Mouse (Mus musculus): Measurements from ENCODE around the gene Gm4778. TPM values are rescaled to one million over a fixed set of nuclear protein-coding genes. Genes with fewer than 3 reads are reported as not detected.
"Not testable (repeated sequence)": the region's sequence is repeated elsewhere in the genome, so short reads cannot be mapped to it uniquely, and the experiment has no call there.

The Gm4778 gene
- not detected in 2 replicates for polyA plus RNA-seq (2012; ENCODE audit: insufficient read depth, low replicate concordance)

DNA sequence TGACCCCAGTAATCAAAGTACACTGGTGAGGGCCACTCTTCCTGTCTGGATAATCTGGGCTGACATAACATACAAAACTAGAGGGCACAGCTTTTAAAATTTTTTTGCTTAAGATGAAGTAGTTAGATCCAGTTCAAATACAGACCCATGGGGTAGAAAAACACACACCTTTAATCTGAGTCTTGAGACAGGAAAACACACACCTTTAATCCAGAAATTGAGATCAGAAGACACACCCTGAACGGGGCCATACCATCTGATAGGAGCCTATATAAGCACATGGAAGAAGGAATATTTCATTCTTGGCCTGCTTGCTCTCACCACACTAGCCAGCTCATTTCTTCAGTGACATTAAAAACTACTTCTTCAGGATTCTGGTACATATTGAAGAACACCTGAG is at the start of gene Gm4778:
Gene Gm4778 (plus strand): TSS at position 301 of the 400 bp plus-strand sequence.
- not testable (repeated sequence) for H3K36me3 ChIP-seq (replicated peaks; ENCODE audit: low read length); H3K27me3 ChIP-seq (replicated peaks); H3K4me1 ChIP-seq; H3K9me3 ChIP-seq; H3K4me3 ChIP-seq (replicated peaks)

DNA sequence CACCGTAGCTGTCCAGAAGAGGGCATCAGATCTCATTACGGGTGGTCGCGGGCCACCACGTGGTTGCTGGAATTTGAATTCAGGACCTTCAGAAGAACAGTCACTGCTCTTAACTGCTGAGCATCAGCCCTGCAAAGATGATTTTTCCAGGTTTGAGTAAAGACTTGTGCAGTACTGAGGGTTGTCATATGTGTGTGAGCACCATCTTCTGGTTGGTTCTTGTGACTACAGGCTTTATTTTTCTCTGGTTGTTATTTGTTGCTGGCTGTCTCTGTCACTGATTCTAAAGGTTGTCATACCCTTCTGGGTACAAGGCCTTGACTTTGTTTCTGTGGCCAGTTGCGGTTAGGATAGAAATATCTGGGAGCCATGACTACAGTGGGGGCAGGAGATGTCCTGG is 3.2 kb upstream of the Gm4778 start:
- Histone ChIP-seq H3K36me3 (replicated peaks; ENCODE audit: low read length) (no peaks in the 10 kb centered on the region), H3K4me1 (no peaks in the 10 kb centered on the region), H3K27me3 (replicated peaks) (no peaks in the 10 kb centered on the region), H3K4me3 (replicated peaks) (no peak overlapping the region), H3K9me3 (no peaks in the 10 kb centered on the region)
- no peak for TF ChIP-seq FLI1 (IDR thresholded peaks at IDR 0.05; ENCODE audit: low read length)
- TF ChIP-seq GATA1 (IDR thresholded peaks at IDR 0.05; ENCODE audit: borderline replicate concordance, low read length), result no peak

DNA sequence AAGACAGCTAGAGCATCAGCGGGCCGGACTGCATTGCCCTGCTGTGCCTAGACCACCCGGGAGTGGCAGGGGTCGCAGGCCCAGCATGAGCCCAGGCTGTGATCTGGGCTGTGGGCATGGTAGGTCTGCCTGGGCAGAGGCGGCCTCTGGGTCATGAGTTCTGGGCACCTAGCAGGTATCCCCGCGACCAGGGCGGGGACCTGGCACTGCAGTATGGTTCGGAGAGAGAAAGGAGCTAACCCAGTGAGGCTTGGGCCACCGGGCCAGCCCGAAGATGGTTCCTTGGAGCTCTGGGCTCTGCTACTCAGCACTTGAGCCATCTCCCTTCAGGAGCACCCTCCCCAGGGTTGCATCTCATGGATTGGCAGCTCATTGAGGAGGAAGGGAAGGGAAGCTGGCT is 12.2 kb downstream of the Gm4778 start:
- Histone ChIP-seq H3K36me3 (replicated peaks; ENCODE audit: low read length) (no peaks in the 10 kb centered on the region), H3K4me1 (no peaks in the 10 kb centered on the region), H3K27me3 (replicated peaks) (no peaks in the 10 kb centered on the region), H3K9me3 (peaks cover 6% of the 10 kb centered on the region; the same call in 1 of the 2 replicates), H3K4me3 (replicated peaks) (no peak overlapping the region)
- TF ChIP-seq GATA1 (IDR thresholded peaks at IDR 0.05; ENCODE audit: borderline replicate concordance, low read length), result no peak
- no peak for TF ChIP-seq FLI1 (IDR thresholded peaks at IDR 0.05; ENCODE audit: low read length)

DNA sequence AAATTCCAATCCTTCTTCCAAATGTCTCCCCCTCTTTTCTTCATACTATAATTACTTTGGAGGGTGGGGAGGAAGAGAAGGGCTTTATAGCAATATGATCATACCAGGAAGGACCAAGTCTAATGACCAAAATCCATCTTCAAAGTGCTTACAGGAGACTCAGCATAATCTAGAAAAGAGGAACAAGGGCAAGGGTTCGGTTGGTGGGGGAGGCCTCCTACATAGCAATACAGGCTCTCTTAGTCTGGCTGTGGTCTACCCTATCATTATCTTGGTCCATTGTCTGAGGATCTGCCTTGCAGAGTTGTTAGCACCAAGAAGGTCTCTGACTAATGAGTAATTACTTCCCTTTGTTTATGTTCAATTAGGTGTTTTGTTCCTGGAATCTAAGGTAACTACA is 41.6 kb downstream of the Gm4778 start:
- no peaks in the 10 kb centered on the region; the same call in 1 of the 2 replicates for H3K9me3 ChIP-seq
- no peaks in the 10 kb centered on the region for H3K36me3 ChIP-seq (replicated peaks; ENCODE audit: low read length)
- TF ChIP-seq FLI1 (IDR thresholded peaks at IDR 0.05; ENCODE audit: low read length) (no peak), GATA1 (IDR thresholded peaks at IDR 0.05; ENCODE audit: borderline replicate concordance, low read length) (no peak)
- no peaks in the 10 kb centered on the region for H3K27me3 ChIP-seq (replicated peaks)
- peaks cover 13% of the 10 kb centered on the region for H3K4me1 ChIP-seq
- no peak overlapping the region for H3K4me3 ChIP-seq (replicated peaks)

DNA sequence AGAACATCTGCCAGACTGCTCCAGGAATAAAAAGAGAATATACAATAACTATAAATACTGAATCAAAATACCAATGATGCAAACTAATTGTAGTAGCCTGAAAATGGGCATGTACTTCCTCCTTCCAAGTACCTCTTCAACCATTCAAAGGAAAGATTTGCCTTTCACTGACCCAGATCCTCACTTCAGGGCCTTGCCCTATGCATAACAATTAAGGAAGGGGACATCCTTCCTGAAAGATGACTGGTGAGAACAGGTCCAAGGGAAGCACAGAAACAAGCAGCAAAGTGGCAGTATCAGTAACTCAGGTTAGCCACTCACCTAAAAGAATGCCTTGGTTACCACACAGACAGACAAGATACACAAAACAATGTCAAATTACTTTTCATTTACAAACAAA is 43.1 kb downstream of the Gm4778 start:
- no peaks in the 10 kb centered on the region for H3K36me3 ChIP-seq (replicated peaks; ENCODE audit: low read length)

DNA sequence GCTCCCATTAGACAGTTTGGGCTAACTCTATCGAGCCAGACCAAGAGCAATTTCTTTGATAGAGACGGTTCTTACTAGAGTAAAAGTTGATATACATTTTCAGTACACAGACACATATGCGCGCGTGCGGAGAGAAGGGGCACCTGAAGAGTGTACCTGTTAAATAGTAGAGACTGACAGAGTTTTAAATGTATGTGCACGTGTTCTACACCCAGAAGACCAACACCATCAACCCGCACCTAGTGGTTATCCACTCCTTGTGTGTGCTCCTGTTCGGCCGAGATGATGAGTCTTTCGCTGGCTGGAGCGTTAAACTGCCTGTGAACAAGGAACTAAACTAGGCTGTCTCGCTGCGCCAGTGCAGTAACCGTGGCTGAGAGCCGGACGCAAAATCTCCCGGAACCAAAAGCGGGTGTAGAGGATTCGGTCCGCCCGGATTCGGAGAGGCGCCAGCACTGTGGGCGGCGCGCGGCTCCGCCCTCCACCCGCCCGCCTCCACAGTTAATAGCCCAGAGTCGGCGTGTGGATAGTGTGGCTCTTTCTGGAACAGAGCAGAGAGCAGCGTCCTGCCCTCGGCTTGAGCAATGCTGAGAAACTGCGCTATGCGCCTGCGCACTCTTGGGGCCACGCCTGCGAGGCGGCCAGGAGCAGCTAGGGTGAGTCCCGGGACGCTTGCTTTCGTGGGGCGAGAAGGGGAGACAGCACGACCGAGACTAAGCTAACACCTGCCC is 46.0 kb downstream of the Gm4778 start, which contains the start of gene Them4:
Gene Them4 (plus strand): TSS at position 457 of the 731 bp plus-strand sequence.
- peak within 1 kb of the TSS; percentile 94 for H3K4me3 ChIP-seq (replicated peaks)
- H3K36me3 ChIP-seq (replicated peaks; ENCODE audit: low read length), result no peaks in the 10 kb centered on the region
- H3K4me1 ChIP-seq, result peaks cover 25% of the 10 kb centered on the region
- no peak for TF ChIP-seq FLI1 (IDR thresholded peaks at IDR 0.05; ENCODE audit: low read length)
- TF ChIP-seq GATA1 (IDR thresholded peaks at IDR 0.05; ENCODE audit: borderline replicate concordance, low read length), result no peak
- no peaks in the 10 kb centered on the region for H3K9me3 ChIP-seq
- H3K27me3 ChIP-seq (replicated peaks), result no peaks in the 10 kb centered on the region

More for the DNA sequence above, 43.1 kb downstream of the Gm4778 start:
- TF ChIP-seq GATA1 (IDR thresholded peaks at IDR 0.05; ENCODE audit: borderline replicate concordance, low read length) (no peak), FLI1 (IDR thresholded peaks at IDR 0.05; ENCODE audit: low read length) (no peak)
- Histone ChIP-seq H3K9me3 (no peaks in the 10 kb centered on the region; the same call in 1 of the 2 replicates), H3K4me1 (peaks cover 25% of the 10 kb centered on the region), H3K4me3 (replicated peaks) (no peak overlapping the region), H3K27me3 (replicated peaks) (no peaks in the 10 kb centered on the region)

DNA sequence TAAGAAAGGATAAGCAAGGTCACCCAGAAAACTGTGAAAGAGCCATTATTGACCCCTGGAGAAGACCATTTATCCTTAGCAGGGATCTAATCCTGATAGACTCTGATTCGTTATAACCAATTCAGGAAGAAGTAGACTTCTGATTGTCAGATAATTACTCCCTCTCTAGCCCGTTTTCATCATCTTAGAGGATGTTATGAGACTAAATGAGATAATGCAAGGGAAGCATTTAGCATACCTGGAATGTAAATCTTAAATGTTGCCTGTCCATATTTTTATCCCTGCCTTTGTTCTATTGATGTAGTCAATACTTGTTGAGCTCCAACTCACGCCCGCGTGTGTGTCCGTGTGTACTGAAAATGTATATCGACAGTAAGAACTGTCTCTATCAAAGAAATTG is 46.7 kb downstream of the Gm4778 start:
- TF ChIP-seq FLI1 (IDR thresholded peaks at IDR 0.05; ENCODE audit: low read length) (no peak), GATA1 (IDR thresholded peaks at IDR 0.05; ENCODE audit: borderline replicate concordance, low read length) (no peak)
- H3K36me3 ChIP-seq (replicated peaks; ENCODE audit: low read length), result no peaks in the 10 kb centered on the region
- H3K4me3 ChIP-seq (replicated peaks), result peak overlapping the region; percentile 94

DNA sequence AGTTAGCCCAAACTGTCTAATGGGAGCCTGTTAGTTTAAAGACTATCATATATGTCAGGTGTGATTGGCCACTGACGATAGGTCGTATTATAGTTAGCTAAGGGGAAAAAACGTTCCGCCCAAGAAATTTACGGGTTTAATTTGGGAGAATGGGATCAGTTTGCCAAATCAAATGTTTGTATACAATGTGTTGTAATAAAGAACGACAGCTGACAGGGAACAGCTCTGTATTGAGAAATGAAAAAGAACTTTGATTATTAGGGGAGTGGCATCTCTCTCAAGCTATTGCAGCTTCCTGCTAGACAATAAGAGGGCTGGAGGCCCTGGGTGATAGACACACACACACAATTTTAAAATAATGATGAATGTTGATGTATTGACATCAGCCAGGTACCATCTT is 47.1 kb downstream of the Gm4778 start:
- no peak for TF ChIP-seq GATA1 (IDR thresholded peaks at IDR 0.05; ENCODE audit: borderline replicate concordance, low read length)
- TF ChIP-seq FLI1 (IDR thresholded peaks at IDR 0.05; ENCODE audit: low read length), result no peak
- Histone ChIP-seq H3K27me3 (replicated peaks) (no peaks in the 10 kb centered on the region), H3K4me1 (peaks cover 25% of the 10 kb centered on the region), H3K4me3 (replicated peaks) (peak overlapping the region; percentile 94), H3K36me3 (replicated peaks; ENCODE audit: low read length) (no peaks in the 10 kb centered on the region), H3K9me3 (no peaks in the 10 kb centered on the region)

More for the DNA sequence above, 46.7 kb downstream of the Gm4778 start:
- Histone ChIP-seq H3K9me3 (no peaks in the 10 kb centered on the region), H3K27me3 (replicated peaks) (no peaks in the 10 kb centered on the region), H3K4me1 (peaks cover 25% of the 10 kb centered on the region)

DNA sequence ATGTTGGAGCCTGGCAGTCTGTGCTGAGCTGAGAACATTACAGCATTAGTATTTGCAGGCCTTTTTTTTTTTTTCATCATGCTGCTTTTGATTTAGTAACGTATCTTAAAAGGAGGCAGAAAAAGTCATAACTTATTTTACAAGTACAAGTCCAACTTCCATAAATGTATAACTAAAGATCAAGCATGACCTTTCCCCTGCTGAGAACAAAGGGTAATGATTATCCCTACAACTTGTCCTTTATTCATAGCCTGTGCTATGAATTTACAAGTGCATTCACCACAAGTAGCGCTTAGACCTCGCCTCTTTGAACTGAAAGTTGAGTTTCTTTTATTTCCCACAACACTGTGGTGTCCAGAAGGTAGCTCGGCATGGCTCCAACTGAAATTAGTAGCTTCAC is 47.5 kb downstream of the Gm4778 start:
- TF ChIP-seq FLI1 (IDR thresholded peaks at IDR 0.05; ENCODE audit: low read length) (no peak), GATA1 (IDR thresholded peaks at IDR 0.05; ENCODE audit: borderline replicate concordance, low read length) (no peak)
- H3K36me3 ChIP-seq (replicated peaks; ENCODE audit: low read length), result no peaks in the 10 kb centered on the region

More for the DNA sequence above, 47.5 kb downstream of the Gm4778 start:
- peaks cover 25% of the 10 kb centered on the region for H3K4me1 ChIP-seq
- H3K9me3 ChIP-seq, result no peaks in the 10 kb centered on the region
- no peaks in the 10 kb centered on the region for H3K27me3 ChIP-seq (replicated peaks)
- no peak overlapping the region for H3K4me3 ChIP-seq (replicated peaks)

Other genes with a start within 250 kb of the Gm4778 start
- not detected in 2 replicates for gene Gm9125, start 209.2 kb upstream of the Gm4778 start, polyA plus RNA-seq (2012; ENCODE audit: insufficient read depth, low replicate concordance)
- gene Gm10697, start 191.4 kb upstream of the Gm4778 start, polyA plus RNA-seq (2012; ENCODE audit: insufficient read depth, low replicate concordance), result not detected in 2 replicates
- 1.5 TPM in 1 of 2 replicates, not detected in the other for gene Gm10696, start 85.8 kb upstream of the Gm4778 start, polyA plus RNA-seq (2012; ENCODE audit: insufficient read depth, low replicate concordance)
- gene Gm5286, start 67.3 kb upstream of the Gm4778 start, polyA plus RNA-seq (2012; ENCODE audit: insufficient read depth, low replicate concordance), result not detected in 2 replicates
- 2.1 TPM in 1 of 2 replicates, not detected in the other for gene Them4, start 46.1 kb downstream of the Gm4778 start, polyA plus RNA-seq (2012; ENCODE audit: insufficient read depth, low replicate concordance)
- not detected in 2 replicates for gene Them5, start 78.1 kb downstream of the Gm4778 start, polyA plus RNA-seq (2012; ENCODE audit: insufficient read depth, low replicate concordance)
- not detected in 2 replicates for gene C2cd4d, start 98.4 kb downstream of the Gm4778 start, polyA plus RNA-seq (2012; ENCODE audit: insufficient read depth, low replicate concordance)
- not detected in 2 replicates for gene Rorc, start 108.8 kb downstream of the Gm4778 start, polyA plus RNA-seq (2012; ENCODE audit: insufficient read depth, low replicate concordance)
- not detected in 2 replicates for gene Lingo4, start 134.5 kb downstream of the Gm4778 start, polyA plus RNA-seq (2012; ENCODE audit: insufficient read depth, low replicate concordance)
- 2.8 TPM in 1 of 2 replicates, not detected in the other for gene Tdrkh, start 149.2 kb downstream of the Gm4778 start, polyA plus RNA-seq (2012; ENCODE audit: insufficient read depth, low replicate concordance)
- 13.3 and 35.2 TPM in 2 replicates for gene Mrpl9, start 179.3 kb downstream of the Gm4778 start, polyA plus RNA-seq (2012; ENCODE audit: insufficient read depth, low replicate concordance)
- 0.28 and 3.2 TPM in 2 replicates for gene Oaz3, start 179.9 kb downstream of the Gm4778 start, polyA plus RNA-seq (2012; ENCODE audit: insufficient read depth, low replicate concordance)
- not detected in 2 replicates for gene Celf3, start 214.3 kb downstream of the Gm4778 start, polyA plus RNA-seq (2012; ENCODE audit: insufficient read depth, low replicate concordance)
- gene Riiad1, start 216.3 kb downstream of the Gm4778 start, polyA plus RNA-seq (2012; ENCODE audit: insufficient read depth, low replicate concordance), result not detected in 2 replicates

Measured in megakaryocyte, embryonic 14.5 days (primary cell).